Mouse (Mus musculus): ENCODE data around the gene Kdm4a. TPM values are rescaled to one million over a fixed set of nuclear protein-coding genes. Genes with fewer than 3 reads are reported as not detected.

Kdm4a gene
- polyA plus RNA-seq, 1 experiment from 2014 or later, result 52.0 TPM

DNA sequence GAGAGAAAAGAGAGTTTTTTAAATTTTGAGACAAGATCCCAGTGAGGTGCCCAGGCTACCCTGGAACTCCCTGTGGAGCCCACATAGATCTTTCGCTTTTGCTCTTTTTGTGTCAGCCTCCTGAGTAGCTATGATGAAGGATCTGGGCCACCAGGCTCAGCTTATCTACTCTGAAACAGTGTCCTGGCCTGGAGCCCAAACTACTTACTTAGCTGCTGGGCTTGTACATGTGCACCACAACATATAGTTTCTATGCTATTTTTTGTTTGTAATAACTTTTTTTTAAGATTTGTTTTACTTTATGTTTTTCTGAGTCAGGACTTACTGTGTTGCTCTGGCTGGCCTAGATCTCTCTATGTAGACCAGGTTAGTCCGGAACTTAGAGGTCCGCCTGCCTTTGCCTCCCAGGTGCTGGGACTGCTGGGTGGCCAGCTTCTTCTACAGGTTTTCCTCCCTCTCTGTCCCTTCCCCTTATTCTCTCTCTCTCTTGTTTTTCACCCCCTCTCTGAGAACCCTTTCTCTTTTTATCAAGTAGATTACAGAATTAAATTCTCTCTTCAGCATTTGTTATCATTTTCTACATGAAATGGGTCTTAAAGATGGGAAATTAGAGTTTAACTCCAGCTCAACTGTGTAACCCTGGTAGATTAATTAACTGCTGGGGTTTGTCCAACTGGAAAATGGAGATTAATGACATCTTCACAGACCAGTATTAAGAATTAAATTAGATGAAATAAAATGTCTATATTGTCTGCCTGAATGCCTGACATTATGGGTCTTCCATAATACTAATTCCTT is 74.4 kb downstream of the Kdm4a start:
- Histone ChIP-seq H3K27me3 (no peaks in the 10 kb centered on the region), H3K4me2 (no peak overlapping the region), H3K4me3 (no peak overlapping the region), H3K9ac (no peak overlapping the region), H3K36me3 (peaks cover 17% of the 10 kb centered on the region), H3K27ac (no peak overlapping the region), H3K9me3 (no peaks in the 10 kb centered on the region), H3K4me1 (replicated peaks) (peaks cover 10% of the 10 kb centered on the region)
- WGBS, result 97% methylated on average over 3 of the region's 3 CpGs
- ATAC-seq (ENCODE audit: low FRiP score), result no peak

DNA sequence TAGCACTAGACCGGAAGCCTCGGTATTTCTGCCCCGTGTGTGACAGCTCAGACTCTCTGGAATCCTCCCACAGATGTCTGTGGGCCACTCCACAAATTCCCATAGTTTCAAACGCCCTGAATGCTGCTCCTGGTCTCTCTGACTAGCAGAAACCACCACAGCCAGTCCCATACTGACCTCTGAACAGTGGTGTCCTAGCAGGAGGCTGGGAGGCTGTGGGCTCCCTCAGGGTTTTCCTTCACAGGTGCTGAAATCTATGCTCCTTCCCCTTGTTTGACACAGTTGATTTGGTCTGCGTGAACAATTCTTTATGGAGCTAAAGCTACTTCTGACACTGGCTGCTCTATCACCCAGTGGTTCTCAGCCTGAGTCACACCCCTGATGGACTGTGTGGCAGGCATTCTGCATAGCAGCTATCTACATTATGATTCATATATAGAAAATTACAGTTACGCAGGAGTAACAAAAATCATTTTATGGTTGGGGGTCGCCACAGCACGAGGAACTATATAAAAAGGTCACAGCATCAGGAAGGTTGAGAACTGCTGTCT is 76.5 kb downstream of the Kdm4a start:
- no peak for ATAC-seq (ENCODE audit: low FRiP score)
- WGBS, result 86% methylated on average over 8 of the region's 8 CpGs
- no peak overlapping the region for H3K27ac ChIP-seq

DNA sequence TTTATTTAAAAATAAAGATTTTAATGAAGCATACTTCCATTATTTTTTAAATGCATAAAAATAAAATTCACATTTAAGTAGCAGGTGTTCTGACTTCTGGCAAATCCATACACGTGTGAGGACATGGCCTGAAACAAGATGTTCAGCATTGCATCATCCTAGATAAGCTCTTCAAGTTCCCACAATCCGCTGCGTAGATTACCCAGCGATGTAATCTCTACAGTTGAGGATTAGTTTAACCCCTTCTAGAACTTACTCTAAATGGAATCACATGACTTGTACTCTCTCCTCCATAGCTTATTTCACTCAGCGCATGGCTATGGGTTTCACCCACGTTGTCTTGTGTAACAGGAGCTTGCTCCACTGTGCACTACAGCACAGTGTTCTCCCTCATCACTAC is 78.3 kb downstream of the Kdm4a start:
- H3K4me1 ChIP-seq (replicated peaks), result peaks cover 8% of the 10 kb centered on the region
- no peaks in the 10 kb centered on the region for H3K9me3 ChIP-seq
- no peak overlapping the region for H3K27ac ChIP-seq
- H3K4me2 ChIP-seq, result no peak overlapping the region
- no peak for ATAC-seq (ENCODE audit: low FRiP score)
- H3K36me3 ChIP-seq, result peaks cover 2% of the 10 kb centered on the region
- no peaks in the 10 kb centered on the region for H3K27me3 ChIP-seq
- WGBS, result 94% methylated on average over 6 of the region's 6 CpGs
- H3K4me3 ChIP-seq, result no peak overlapping the region
- no peak overlapping the region for H3K9ac ChIP-seq

More for the DNA sequence above, 76.5 kb downstream of the Kdm4a start:
- no peaks in the 10 kb centered on the region for H3K27me3 ChIP-seq
- no peak overlapping the region for H3K4me3 ChIP-seq
- no peaks in the 10 kb centered on the region for H3K9me3 ChIP-seq
- H3K9ac ChIP-seq, result no peak overlapping the region
- peaks cover 17% of the 10 kb centered on the region for H3K36me3 ChIP-seq
- no peak overlapping the region for H3K4me2 ChIP-seq
- no peaks in the 10 kb centered on the region for H3K4me1 ChIP-seq (replicated peaks)

DNA sequence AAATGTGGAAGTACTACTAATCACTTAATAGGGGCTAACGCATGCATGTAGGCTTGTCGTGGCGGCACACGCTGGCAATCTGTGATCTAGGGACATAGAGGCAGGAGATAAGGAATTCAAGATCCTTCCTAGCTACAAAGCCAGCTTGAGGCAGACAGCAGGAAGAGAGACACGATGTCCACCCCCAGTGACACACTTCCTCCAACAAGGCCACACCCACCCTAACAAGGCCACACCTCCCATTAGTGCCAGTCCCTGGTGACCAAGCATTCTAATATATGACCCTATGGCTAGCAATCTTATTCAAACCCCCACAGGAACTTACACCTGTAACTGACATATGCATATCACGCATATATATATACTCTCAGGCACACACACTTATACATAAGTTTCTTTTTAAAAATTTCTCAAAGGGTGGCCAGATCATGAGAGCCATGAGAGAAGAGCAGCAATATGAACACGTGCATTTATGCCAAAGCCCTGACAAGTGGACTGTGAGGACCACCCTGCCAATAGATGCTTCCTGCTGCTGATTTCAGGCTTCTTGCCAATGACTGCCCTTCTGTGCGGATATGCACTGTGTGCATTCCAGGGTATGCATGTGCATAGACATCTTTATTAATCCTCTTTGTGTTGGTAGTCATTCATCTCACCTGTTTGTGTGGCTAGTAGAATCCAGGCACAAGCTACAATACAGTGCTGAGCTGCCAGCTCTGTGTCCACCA is 80.0 kb downstream of the Kdm4a start:
- Histone ChIP-seq H3K9me3 (no peaks in the 10 kb centered on the region), H3K27me3 (no peaks in the 10 kb centered on the region), H3K4me1 (replicated peaks) (peaks cover 8% of the 10 kb centered on the region), H3K27ac (no peak overlapping the region), H3K36me3 (no peaks in the 10 kb centered on the region; the same call in 1 of the 2 replicates), H3K4me3 (no peak overlapping the region), H3K4me2 (no peak overlapping the region), H3K9ac (no peak overlapping the region)
- ATAC-seq (ENCODE audit: low FRiP score), result no peak
- 92% methylated on average over 8 of the region's 8 CpGs for WGBS

DNA sequence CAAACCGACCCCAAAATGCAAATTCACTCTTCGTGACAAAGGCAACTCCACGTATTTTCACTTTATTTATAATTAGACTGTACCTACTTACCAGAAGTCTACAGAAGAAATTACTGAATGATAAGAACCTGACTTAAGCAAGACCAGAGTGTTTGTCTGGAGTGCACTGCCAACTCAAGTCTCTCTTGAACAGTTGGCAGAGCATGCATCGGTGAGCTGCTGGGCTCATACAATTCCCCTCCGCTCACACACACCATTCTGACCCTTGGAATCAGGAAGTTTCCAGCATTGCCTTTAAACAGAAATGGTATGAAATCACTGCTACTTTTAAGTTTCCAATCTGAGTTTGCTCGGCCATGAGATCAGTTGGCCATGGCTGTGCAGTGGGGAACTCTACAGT is 81.3 kb downstream of the Kdm4a start:
- no peak overlapping the region for H3K9ac ChIP-seq
- 97% methylated on average over 6 of the region's 6 CpGs for WGBS

DNA sequence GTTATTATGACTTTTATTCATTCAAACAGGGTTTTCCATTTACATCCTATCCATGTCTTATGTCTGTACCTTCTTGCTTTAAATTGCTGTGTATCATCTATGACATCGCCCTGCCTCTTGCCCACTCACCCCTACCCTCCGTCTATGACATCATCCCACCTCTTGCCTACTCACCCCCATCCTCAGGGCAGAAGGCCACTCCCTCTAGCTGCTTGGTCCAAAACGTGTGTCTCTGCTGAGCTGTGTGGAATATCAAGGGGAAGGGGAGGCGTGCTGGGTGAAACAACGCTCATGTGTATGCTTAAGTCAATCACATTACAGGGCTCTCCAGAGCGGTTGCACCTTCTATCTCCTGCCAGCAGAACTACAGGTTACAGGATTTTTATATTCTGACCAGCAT is 83.8 kb downstream of the Kdm4a start:
- Histone ChIP-seq H3K4me2 (no peak overlapping the region), H3K4me1 (replicated peaks) (peaks cover 8% of the 10 kb centered on the region), H3K9ac (no peak overlapping the region), H3K9me3 (no peaks in the 10 kb centered on the region), H3K27ac (no peak overlapping the region), H3K36me3 (peaks cover 4% of the 10 kb centered on the region), H3K27me3 (no peaks in the 10 kb centered on the region), H3K4me3 (no peak overlapping the region)
- no peak for ATAC-seq (ENCODE audit: low FRiP score)
- WGBS, result 85% methylated on average over 6 of the region's 6 CpGs

More for the DNA sequence above, 81.3 kb downstream of the Kdm4a start:
- H3K36me3 ChIP-seq, result peaks cover 4% of the 10 kb centered on the region
- H3K4me3 ChIP-seq, result no peak overlapping the region
- ATAC-seq (ENCODE audit: low FRiP score), result no peak
- peaks cover 8% of the 10 kb centered on the region for H3K4me1 ChIP-seq (replicated peaks)
- H3K4me2 ChIP-seq, result no peak overlapping the region
- H3K27me3 ChIP-seq, result no peaks in the 10 kb centered on the region
- H3K27ac ChIP-seq, result no peak overlapping the region
- H3K9me3 ChIP-seq, result no peaks in the 10 kb centered on the region

DNA sequence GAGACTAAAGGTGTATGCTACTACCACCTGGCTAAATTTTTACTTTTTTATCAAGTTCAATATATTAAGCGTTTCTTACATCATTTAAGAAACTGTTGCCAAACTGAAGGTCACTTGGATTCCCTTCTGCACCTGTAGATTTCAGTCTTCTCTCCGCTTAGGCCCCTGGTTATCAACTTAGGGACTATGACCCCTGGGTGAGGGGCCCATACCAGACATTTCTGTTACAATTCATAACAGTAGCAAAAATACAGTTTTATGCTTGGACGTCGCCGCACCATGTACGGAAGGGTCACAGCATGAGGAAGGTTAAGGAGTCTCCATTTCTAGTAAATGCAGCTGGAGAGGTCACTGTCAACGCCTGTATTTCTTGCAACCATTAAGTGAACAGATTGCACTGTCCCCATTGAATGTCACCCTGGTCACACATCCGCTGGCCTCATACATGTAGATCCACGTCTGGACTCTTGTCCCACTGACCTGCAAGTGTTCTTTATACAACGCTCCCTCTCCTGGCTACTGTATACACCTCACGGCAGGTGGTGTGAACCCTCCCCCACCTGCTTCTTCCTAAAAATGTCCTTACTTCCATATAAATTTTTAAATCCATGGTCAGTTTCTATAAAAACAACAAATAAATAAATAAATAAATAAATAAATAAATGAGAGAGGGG is 86.9 kb downstream of the Kdm4a start:
- Histone ChIP-seq H3K9ac (no peak overlapping the region), H3K4me1 (replicated peaks) (peaks cover 26% of the 10 kb centered on the region), H3K27me3 (no peaks in the 10 kb centered on the region), H3K27ac (no peak overlapping the region), H3K4me3 (no peak overlapping the region), H3K4me2 (no peak overlapping the region), H3K36me3 (peaks cover 4% of the 10 kb centered on the region), H3K9me3 (no peaks in the 10 kb centered on the region)
- no peak for ATAC-seq (ENCODE audit: low FRiP score)
- WGBS, result 93% methylated on average over 11 of the region's 11 CpGs

DNA sequence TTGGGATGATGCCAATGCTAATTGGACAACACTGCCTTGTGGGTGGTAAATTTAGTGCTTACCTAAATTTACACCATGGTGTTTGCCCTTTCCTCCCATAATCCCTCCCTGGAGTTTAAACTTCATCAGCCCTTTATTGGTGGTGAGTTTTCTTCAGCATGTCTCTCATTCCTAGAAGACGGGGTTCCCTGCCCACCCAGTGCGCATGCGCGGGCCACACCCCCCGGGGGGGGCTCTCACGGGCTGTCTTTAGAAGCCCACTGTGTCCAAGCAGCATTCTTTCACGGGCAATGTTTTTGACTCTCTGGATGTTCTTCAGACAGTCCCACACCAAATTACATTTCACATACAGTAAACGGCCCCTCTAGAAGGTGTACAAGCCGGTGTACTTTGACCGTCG is 89.4 kb downstream of the Kdm4a start:
- 90% methylated on average over 11 of the region's 11 CpGs for WGBS
- no peak for ATAC-seq (ENCODE audit: low FRiP score)
- H3K4me1 ChIP-seq (replicated peaks), result peaks cover 19% of the 10 kb centered on the region
- H3K4me2 ChIP-seq, result no peak overlapping the region
- peaks cover 4% of the 10 kb centered on the region for H3K36me3 ChIP-seq
- H3K27me3 ChIP-seq, result no peaks in the 10 kb centered on the region
- no peak overlapping the region for H3K9ac ChIP-seq
- H3K9me3 ChIP-seq, result no peaks in the 10 kb centered on the region
- no peak overlapping the region for H3K4me3 ChIP-seq
- no peak overlapping the region for H3K27ac ChIP-seq

DNA sequence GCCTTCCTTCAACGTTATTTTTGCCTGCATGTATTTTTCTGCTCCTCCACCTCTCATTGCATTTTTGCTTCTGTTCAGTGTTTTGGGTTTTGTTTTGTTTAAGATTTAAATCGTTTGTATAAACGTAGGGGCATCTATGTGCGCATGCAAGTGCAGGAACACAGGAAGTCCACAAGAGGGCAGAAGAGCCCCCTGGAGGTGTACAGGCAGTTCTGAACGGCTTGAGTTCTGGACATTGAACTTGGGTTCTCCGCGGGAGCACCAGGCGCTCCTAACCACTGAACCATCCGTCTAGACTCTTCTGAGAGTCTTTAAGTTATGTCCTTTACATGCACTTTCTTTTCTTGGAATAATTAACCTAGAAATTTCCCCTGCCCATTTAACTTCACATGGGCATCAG is 89.9 kb downstream of the Kdm4a start:
- Histone ChIP-seq H3K36me3 (peaks cover 4% of the 10 kb centered on the region), H3K9me3 (no peaks in the 10 kb centered on the region), H3K9ac (no peak overlapping the region), H3K4me3 (no peak overlapping the region), H3K4me1 (replicated peaks) (peaks cover 19% of the 10 kb centered on the region), H3K27me3 (no peaks in the 10 kb centered on the region), H3K4me2 (no peak overlapping the region), H3K27ac (no peak overlapping the region)
- 55% methylated on average over 9 of the region's 9 CpGs for WGBS
- ATAC-seq (ENCODE audit: low FRiP score), result no peak

DNA sequence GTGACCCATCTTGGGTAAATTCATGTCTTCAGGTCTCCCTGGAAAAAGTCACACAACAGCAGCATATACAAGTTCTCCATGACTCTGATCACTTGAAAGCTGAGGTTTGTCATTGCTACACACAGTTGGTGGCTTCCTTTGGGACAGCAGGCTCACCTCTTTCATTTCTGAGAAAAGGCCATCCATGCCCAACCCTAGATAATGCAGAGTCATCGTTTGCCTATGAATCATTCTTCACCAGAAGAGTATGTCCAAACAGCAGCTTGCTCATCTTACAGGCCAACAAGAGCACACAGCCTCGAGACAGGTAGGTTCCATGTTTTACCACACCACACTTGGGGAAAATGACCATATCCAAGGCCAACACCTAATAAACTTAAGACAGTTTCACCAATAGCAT is 91.1 kb downstream of the Kdm4a start:
- WGBS, result 84% methylated on average over 2 of the region's 2 CpGs
- Histone ChIP-seq H3K4me2 (no peak overlapping the region), H3K9ac (no peak overlapping the region), H3K4me1 (replicated peaks) (peaks cover 24% of the 10 kb centered on the region), H3K36me3 (no peaks in the 10 kb centered on the region), H3K27ac (no peak overlapping the region), H3K4me3 (no peak overlapping the region), H3K9me3 (no peaks in the 10 kb centered on the region), H3K27me3 (no peaks in the 10 kb centered on the region)
- no peak for ATAC-seq (ENCODE audit: low FRiP score)

Measured in hindbrain, embryonic 13.5 days (tissue).